Mouse (Mus musculus) heart, adult 2 months (tissue): ENCODE measurements around the gene Hist1h2aa.

Experiments used
- CTCF ChIP-seq: fragments of 200-600 bp; IDR thresholded peaks from 2 replicates; pipeline ENCODE4 v1.8.1; 2022; ENCODE audit warnings: antibody characterized with exemption, mild to moderate bottlenecking, moderate library complexity
- EP300 ChIP-seq: fragments of 200-500 bp; IDR thresholded peaks from 2 replicates; pipeline ENCODE4 v1.6.1; 2011; ENCODE audit warnings: low read depth, low read length, control low read depth; ENCODE audit not compliant: insufficient read depth
- POLR2A ChIP-seq: fragments of 200-500 bp; IDR thresholded peaks from 2 replicates; pipeline ENCODE4 v1.6.1; 2011; ENCODE audit warnings: mild to moderate bottlenecking, low read depth, low read length, control low read depth; ENCODE audit not compliant: insufficient read depth

GRCm38 (mm10) chr13:23949484-23950246, 15.4 kb downstream of the Hist1h2aa start:
- no peak for TF ChIP-seq CTCF
- no peak for TF ChIP-seq POLR2A
- no peak for TF ChIP-seq EP300
